Mouse (Mus musculus) adrenal gland, postnatal 4 days (tissue): ENCODE results near the gene Stard10. TPM values are rescaled to one million over a fixed set of nuclear protein-coding genes. Genes with fewer than 3 reads are reported as not detected.

Experiments
- DNase-seq, 2 experiments: peaks; one replicate each; pipeline ENCODE4 v3.0.0; 2021 to 2022; ENCODE audit warnings: low spot score in 2 of 2, mixed read lengths in 2 of 2
- total RNA-seq, 2 experiments: library from RNA; stranded (reverse); gene quantifications; 2 replicates each; pipeline ENCODE4 v1.2.3; 2021

Gene Stard10
- total RNA-seq, 2 experiments from 2014 or later: 40.3 to 52.3 TPM

- no peak for DNase-seq
Measured at GRCm38 (mm10) chr7:101367901-101368852, 51.3 kb downstream of the Stard10 start.

GRCm38 (mm10) chr7:101369666-101370065 lies 52.8 kb downstream of the Stard10 start:
- DNase-seq: no peak

- no peak for DNase-seq
Measured at GRCm38 (mm10) chr7:101373082-101373481, 56.2 kb downstream of the Stard10 start.

- DNase-seq: no peak
Measured at GRCm38 (mm10) chr7:101374155-101374554, 57.3 kb downstream of the Stard10 start.

GRCm38 (mm10) chr7:101376701-101377340 lies 59.9 kb downstream of the Stard10 start:
- no peak for DNase-seq

GRCm38 (mm10) chr7:101377741-101378262 lies 60.9 kb downstream of the Stard10 start:
- DNase-seq: peak in 1 of 2 experiments; percentile 51

- DNase-seq: no peak
Measured at GRCm38 (mm10) chr7:101378285-101378684, 61.4 kb downstream of the Stard10 start.

GRCm38 (mm10) chr7:101378796-101379465 lies 62.0 kb downstream of the Stard10 start:
- no peak for DNase-seq

- no peak for DNase-seq
Measured at GRCm38 (mm10) chr7:101379732-101380131, 62.8 kb downstream of the Stard10 start.

GRCm38 (mm10) chr7:101381512-101381911 lies 64.6 kb downstream of the Stard10 start:
- no peak for DNase-seq

GRCm38 (mm10) chr7:101382378-101382777 lies 65.5 kb downstream of the Stard10 start:
- DNase-seq: no peak

- DNase-seq: no peak
Measured at GRCm38 (mm10) chr7:101383756-101384155, 66.9 kb downstream of the Stard10 start.

GRCm38 (mm10) chr7:101384931-101385330 lies 68.0 kb downstream of the Stard10 start:
- no peak for DNase-seq

GRCm38 (mm10) chr7:101385331-101385733 lies 68.4 kb downstream of the Stard10 start:
- no peak for DNase-seq

GRCm38 (mm10) chr7:101385866-101386452 lies 69.1 kb downstream of the Stard10 start:
- no peak for DNase-seq

- no peak for DNase-seq
Measured at GRCm38 (mm10) chr7:101389256-101389655, 72.4 kb downstream of the Stard10 start.

GRCm38 (mm10) chr7:101391909-101392479 lies 75.1 kb downstream of the Stard10 start:
- no peak for DNase-seq

- no peak for DNase-seq
Measured at GRCm38 (mm10) chr7:101393015-101393414, 76.1 kb downstream of the Stard10 start.

GRCm38 (mm10) chr7:101393694-101394504 lies 77.0 kb downstream of the Stard10 start:
- no peak for DNase-seq

GRCm38 (mm10) chr7:101394569-101394968 lies 77.7 kb downstream of the Stard10 start:
- DNase-seq: no peak
